Mouse (Mus musculus) c-Kit-positive CD71-negative TER-119-negative erythroid progenitor cells, embryonic 14.5 days (primary cell): ENCODE data around the gene Fnbp4.

Experiments used
- DNase-seq: peaks from one replicate; pipeline ENCODE4 v3.0.0-alpha.2; 2013; ENCODE audit warnings: low read depth

Gene Fnbp4

GRCm38 (mm10) chr2:90745053-90745678, at the start of gene Fnbp4:
Fnbp4 (plus strand) TSS chr2:90745370.
- peak; percentile 98 for DNase-seq

- no peak for DNase-seq
Observed at GRCm38 (mm10) chr2:90700943-90701342, 44.2 kb upstream of the Fnbp4 start.

- DNase-seq: no peak
Observed at GRCm38 (mm10) chr2:90708548-90708947, 36.6 kb upstream of the Fnbp4 start.

GRCm38 (mm10) chr2:90715555-90716092, 29.5 kb upstream of the Fnbp4 start:
- peak; percentile 9 for DNase-seq

- DNase-seq: no peak
Observed at GRCm38 (mm10) chr2:90717366-90717765, 27.8 kb upstream of the Fnbp4 start.

- no peak for DNase-seq
Observed at GRCm38 (mm10) chr2:90717948-90718347, 27.2 kb upstream of the Fnbp4 start.

GRCm38 (mm10) chr2:90726818-90727217, 18.4 kb upstream of the Fnbp4 start:
- DNase-seq: no peak

- DNase-seq: no peak
Observed at GRCm38 (mm10) chr2:90735326-90735725, 9.8 kb upstream of the Fnbp4 start.

- DNase-seq: no peak
Observed at GRCm38 (mm10) chr2:90738801-90739200, 6.4 kb upstream of the Fnbp4 start.

GRCm38 (mm10) chr2:90739327-90739726, 5.8 kb upstream of the Fnbp4 start:
- no peak for DNase-seq

GRCm38 (mm10) chr2:90739921-90740320, 5.2 kb upstream of the Fnbp4 start:
- no peak for DNase-seq

- no peak for DNase-seq
Observed at GRCm38 (mm10) chr2:90744285-90745052, 701 bp upstream of the Fnbp4 start.

GRCm38 (mm10) chr2:90745740-90746537, 769 bp downstream of the Fnbp4 start:
- DNase-seq: no peak

- no peak for DNase-seq
Observed at GRCm38 (mm10) chr2:90746538-90746865, 1.3 kb downstream of the Fnbp4 start.

- no peak for DNase-seq
Observed at GRCm38 (mm10) chr2:90747131-90747530, 2.0 kb downstream of the Fnbp4 start.

GRCm38 (mm10) chr2:90749676-90750459, 4.7 kb downstream of the Fnbp4 start:
- DNase-seq: no peak

GRCm38 (mm10) chr2:90753565-90753964, 8.4 kb downstream of the Fnbp4 start:
- DNase-seq: no peak

- no peak for DNase-seq
Observed at GRCm38 (mm10) chr2:90754188-90754587, 9.0 kb downstream of the Fnbp4 start.

- DNase-seq: no peak
Observed at GRCm38 (mm10) chr2:90765123-90765522, 20.0 kb downstream of the Fnbp4 start.

GRCm38 (mm10) chr2:90781323-90781722, 36.2 kb downstream of the Fnbp4 start:
- no peak for DNase-seq

GRCm38 (mm10) chr2:90781938-90782337, 36.8 kb downstream of the Fnbp4 start:
- no peak for DNase-seq

GRCm38 (mm10) chr2:90782458-90782857, 37.3 kb downstream of the Fnbp4 start, which contains the start of gene Agbl2:
Agbl2 (plus strand) TSS chr2:90782727.
- no peak for DNase-seq
